Mouse (Mus musculus): ENCODE results near the gene Hs3st6.

DNA sequence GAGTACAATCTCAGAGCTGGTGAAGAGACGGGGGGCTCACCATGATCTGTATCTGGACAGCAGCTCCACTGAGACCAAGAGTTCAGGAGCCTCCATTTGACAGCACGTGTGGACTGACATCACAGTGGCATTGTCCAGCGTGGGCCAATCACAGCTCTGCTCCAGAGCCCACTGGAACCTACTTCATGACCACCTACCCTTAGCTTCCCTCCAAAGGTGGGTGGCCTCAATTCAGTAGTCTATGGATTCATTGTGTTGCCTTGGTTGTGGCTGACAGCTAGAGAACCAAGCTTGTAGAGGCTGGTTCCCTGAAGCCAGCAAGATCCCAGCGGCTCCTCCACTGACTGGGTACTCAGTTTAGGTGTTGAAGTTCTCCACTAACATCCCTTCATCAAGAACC lies 34.8 kb upstream of the Hs3st6 start, which contains the start of the genes Rnf151 and Rps2:
- no peak for TF ChIP-seq CTCF (IDR thresholded peaks at IDR 0.05; ENCODE audit: borderline replicate concordance, insufficient read depth, low read length)
- TF ChIP-seq POLR2A (IDR thresholded peaks at IDR 0.05; ENCODE audit: low read depth, low read length) = peak; percentile 65
